Mouse (Mus musculus) hindbrain, embryonic 16.5 days (tissue): ENCODE results near the gene 1700020N01Rik. TPM values are rescaled to one million over a fixed set of nuclear protein-coding genes. Genes with fewer than 3 reads are reported as not detected.
A peak's percentile ranks its signal among the peaks of the same experiment; 100 is the strongest.

Source experiments
- ATAC-seq: fragments of 200-750 bp; cut with Nextera tagmentation; 2 replicates; pipeline ENCODE4 v1.8.0; 2017; ENCODE audit warnings: moderate TSS enrichment, moderate library complexity
- H3K27ac ChIP-seq: fragments of 300-500 bp; sonication (generic); 2 replicates; pipeline ENCODE4 v1.5.1; 2014; ENCODE audit warnings: low read depth, mild to moderate bottlenecking, control low read depth, low read length, moderate library complexity
- H3K27me3 ChIP-seq: fragments of 300-500 bp; sonication (generic); replicated peaks from 2 replicates; pipeline ENCODE4 v1.6.1; 2014; ENCODE audit warnings: low read length; ENCODE audit not compliant: control insufficient read depth, insufficient read depth
- H3K36me3 ChIP-seq: fragments of 300-500 bp; sonication (generic); 2 replicates; pipeline ENCODE4 v1.6.1; 2014; ENCODE audit warnings: mild to moderate bottlenecking, low read length, moderate library complexity, mixed read lengths; ENCODE audit not compliant: control insufficient read depth, insufficient read depth
- H3K4me1 ChIP-seq: fragments of 300-500 bp; sonication (generic); 2 replicates; pipeline ENCODE4 v1.6.1; 2014; ENCODE audit warnings: low read depth, low read length; ENCODE audit not compliant: control insufficient read depth, insufficient read depth
- H3K4me2 ChIP-seq: fragments of 300-500 bp; sonication (generic); 2 replicates; pipeline ENCODE4 v1.6.1; 2014; ENCODE audit warnings: mild to moderate bottlenecking, low read length, control low read depth, moderate library complexity
- H3K4me3 ChIP-seq: fragments of 300-500 bp; sonication (generic); 2 replicates; pipeline ENCODE4 v1.5.1; 2014; ENCODE audit warnings: mild to moderate bottlenecking, low read length, control low read depth, moderate library complexity
- H3K9ac ChIP-seq: fragments of 300-500 bp; sonication (generic); 2 replicates; pipeline ENCODE4 v1.6.1; 2014; ENCODE audit warnings: low read depth, mild to moderate bottlenecking, control low read depth, low read length, moderate library complexity
- H3K9me3 ChIP-seq: fragments of 300-500 bp; sonication (generic); 2 replicates; pipeline ENCODE4 v1.6.1; 2014; ENCODE audit warnings: mild to moderate bottlenecking, low read length, moderate library complexity; ENCODE audit not compliant: control insufficient read depth
- WGBS: fragments of 180-500 bp; shearing (Covaris S2); extraction: QIAGEN DNeasy Blood & Tissue Kit; methylation state at CpG from one replicate; pipeline ENCODE4 v1.1.7; 2014; 5-methylcytosine and 5-hydroxymethylcytosine counted together
- polyA plus RNA-seq: library from polyadenylated mRNA; unstranded; fragments of >200 nt; fragmentation: Nextera tagmentation; extraction: Ambion mirVana; gene quantifications from 2 replicates; pipeline ENCODE4 v1.2.1, GENCODE M21; 2015

1700020N01Rik gene
- polyA plus RNA-seq, 1 experiment from 2014 or later, result not detected

DNA sequence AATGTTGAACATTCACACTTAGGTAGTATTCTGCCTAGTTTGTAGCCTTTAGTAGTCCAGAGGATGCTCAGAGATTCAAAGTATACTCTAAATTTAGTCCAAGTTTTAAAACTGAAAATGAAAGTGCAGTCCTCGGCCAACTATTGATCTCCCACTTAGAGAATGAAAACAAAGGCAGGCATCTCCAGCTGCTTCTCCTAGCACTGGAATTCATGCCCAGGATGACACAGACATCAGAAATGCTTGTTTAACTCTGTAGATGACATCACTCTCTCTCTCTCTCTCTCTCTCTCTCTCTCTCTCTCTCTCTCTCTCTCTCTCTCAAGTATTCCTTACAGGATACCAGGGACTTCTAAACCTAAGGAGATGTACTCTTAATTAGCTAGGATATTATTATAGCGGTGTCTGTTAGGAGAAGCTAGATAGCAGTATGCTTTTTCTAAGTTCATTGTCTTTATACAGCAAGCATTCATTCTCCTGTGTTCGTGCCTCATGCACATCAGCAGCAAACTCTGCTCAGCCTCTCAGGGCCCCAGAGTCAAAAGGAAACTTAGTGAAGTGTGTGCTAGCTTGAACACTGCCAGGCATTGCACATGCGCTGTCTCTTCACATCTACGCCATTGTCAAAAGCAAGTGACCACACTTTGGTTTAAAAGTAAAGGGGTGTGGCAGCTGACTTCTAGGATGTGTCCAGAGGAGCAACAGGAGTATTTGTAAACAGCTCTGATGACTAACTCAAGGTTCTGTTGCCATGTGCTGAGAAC lies 26.0 kb downstream of the 1700020N01Rik start:
- Histone ChIP-seq H3K27me3 (no peaks in the 10 kb centered on the region), H3K9me3 (no peaks in the 10 kb centered on the region), H3K27ac (no peak overlapping the region), H3K4me1 (no peaks in the 10 kb centered on the region), H3K4me3 (no peak overlapping the region), H3K36me3 (no peaks in the 10 kb centered on the region), H3K4me2 (no peak overlapping the region), H3K9ac (no peak overlapping the region)
- no peak for ATAC-seq
- 78% methylated on average over 5 of the region's 5 CpGs for WGBS

DNA sequence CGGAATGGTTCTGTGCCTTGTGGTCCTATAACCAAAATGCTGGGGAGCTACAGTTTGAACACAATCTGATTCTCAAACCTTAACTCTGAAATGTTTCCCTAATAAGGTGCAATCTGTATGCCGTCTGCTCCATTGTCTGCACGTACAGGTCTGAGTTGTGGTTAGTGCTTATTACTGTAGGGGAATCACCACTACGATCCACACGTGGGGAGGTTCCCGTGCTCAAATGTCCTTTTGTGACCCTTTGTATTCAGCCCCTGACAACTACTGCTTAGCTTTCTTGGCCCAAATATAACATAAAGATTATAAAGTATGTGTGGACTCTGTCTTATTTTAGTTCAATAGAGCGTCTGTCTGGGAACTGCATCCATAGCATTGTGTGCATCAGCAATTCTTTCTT lies 29.1 kb downstream of the 1700020N01Rik start:
- Histone ChIP-seq H3K4me3 (no peak overlapping the region), H3K4me1 (no peaks in the 10 kb centered on the region), H3K36me3 (no peaks in the 10 kb centered on the region), H3K9me3 (no peaks in the 10 kb centered on the region), H3K4me2 (no peak overlapping the region), H3K27me3 (no peaks in the 10 kb centered on the region), H3K27ac (no peak overlapping the region), H3K9ac (no peak overlapping the region)
- no peak for ATAC-seq
- 79% methylated on average over 7 of the region's 7 CpGs for WGBS

DNA sequence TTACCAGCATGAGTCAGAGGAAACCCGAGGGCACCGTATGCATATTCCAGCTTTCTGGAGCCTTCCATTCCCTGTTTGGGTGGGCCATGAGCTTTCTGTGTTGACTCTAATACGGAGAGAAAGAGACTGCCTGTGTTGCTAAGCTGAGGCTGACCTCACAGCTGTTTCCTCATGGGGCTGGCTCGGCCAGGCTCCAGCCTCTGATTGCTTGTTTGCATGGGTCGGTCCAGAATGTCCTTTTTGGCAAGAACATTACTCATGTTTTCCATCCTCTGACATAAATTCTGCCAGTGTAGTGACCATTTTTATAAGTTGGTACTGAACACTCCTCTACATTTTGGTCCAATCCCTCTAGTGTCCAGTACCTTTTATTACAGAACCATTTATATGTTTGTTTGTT lies 35.6 kb downstream of the 1700020N01Rik start:
- H3K4me2 ChIP-seq, result no peak overlapping the region
- no peak overlapping the region for H3K9ac ChIP-seq
- no peaks in the 10 kb centered on the region for H3K27me3 ChIP-seq
- no peaks in the 10 kb centered on the region for H3K9me3 ChIP-seq
- WGBS, result 68% methylated on average over 5 of the region's 5 CpGs
- no peak for ATAC-seq
- no peaks in the 10 kb centered on the region for H3K4me1 ChIP-seq
- H3K27ac ChIP-seq, result no peak overlapping the region
- no peak overlapping the region for H3K4me3 ChIP-seq
- no peaks in the 10 kb centered on the region for H3K36me3 ChIP-seq

DNA sequence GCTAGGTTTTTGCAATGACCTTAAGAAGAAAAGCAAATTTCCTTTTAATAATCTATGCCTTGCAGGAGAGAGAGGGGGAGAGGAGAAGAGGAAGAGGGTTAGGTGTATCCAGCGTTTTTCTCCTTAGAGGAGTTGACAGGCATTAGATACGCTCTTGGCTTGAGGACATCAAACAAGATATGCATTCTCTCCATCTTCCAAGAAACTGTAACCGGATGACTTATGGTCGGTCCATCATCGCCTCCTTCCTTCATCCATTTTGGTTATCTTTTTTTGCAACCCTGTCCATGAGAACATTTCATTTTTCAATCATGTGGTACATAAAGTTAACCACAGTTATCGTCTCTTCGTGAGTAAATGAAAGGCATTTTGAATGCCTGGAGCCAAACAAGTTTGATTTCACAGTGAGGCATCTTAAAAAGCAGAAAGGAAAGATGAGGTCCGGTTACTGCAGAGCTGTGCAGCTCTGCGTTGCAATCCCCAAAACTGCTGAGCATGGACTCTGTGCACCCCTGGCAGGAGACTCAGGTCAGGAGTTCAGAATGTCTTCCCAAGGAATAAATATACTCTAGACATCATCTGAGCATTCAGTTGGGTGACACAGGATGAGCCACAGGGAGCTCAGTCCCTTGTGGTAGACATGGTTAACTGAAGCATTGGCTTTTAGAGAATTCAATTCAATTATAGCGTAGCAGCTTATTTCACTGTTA lies 36.2 kb downstream of the 1700020N01Rik start:
- Histone ChIP-seq H3K27me3 (no peaks in the 10 kb centered on the region), H3K4me3 (no peak overlapping the region), H3K4me1 (no peaks in the 10 kb centered on the region), H3K9ac (no peak overlapping the region), H3K36me3 (no peaks in the 10 kb centered on the region), H3K4me2 (no peak overlapping the region), H3K9me3 (no peaks in the 10 kb centered on the region), H3K27ac (no peak overlapping the region)
- no peak for ATAC-seq
- WGBS, result 88% methylated on average over 10 of the region's 10 CpGs

DNA sequence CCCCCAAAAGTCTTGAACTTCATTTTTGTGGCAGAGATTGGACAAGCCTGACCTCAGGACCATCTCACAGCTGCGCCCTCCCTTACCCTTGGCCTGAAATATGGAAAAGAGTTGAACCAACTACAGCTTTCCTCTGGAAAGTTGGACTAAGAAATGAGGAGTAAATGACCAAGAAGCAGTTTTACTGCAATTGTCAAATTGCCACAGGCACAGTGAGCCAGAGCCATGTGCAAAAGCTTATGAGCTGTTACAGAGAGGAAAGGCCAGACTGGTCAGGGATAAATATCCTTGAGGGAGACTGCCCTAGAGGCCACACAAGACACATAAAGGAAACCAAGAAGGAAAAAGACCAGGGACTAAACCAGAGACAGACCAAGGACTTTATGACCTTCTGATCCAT lies 38.5 kb downstream of the 1700020N01Rik start:
- ATAC-seq, result no peak
- Histone ChIP-seq H3K4me1 (no peaks in the 10 kb centered on the region), H3K9ac (no peak overlapping the region), H3K36me3 (no peaks in the 10 kb centered on the region), H3K27ac (no peak overlapping the region), H3K9me3 (no peaks in the 10 kb centered on the region), H3K4me3 (no peak overlapping the region), H3K27me3 (no peaks in the 10 kb centered on the region), H3K4me2 (no peak overlapping the region)
- WGBS, result 89% methylated on average over 1 of the region's 1 CpGs

DNA sequence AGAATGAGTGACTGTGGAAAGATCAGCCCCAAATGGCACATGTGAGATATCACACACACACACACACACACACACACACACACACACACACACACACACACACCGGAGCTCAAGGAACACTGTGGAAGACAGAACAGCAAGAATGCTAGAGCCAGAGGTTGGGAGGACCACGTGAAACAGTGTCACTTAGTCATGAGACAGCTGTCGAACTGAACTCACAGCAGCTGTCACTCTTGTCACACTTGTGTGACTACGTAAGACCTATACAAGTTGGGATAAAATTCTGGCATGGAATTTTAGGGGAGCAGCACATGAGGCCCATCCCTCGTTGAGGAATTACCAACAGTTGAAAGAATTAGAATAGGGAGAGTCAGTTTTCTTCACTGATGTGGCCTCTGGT lies 39.7 kb downstream of the 1700020N01Rik start:
- Histone ChIP-seq H3K4me1 (no peaks in the 10 kb centered on the region), H3K27ac (no peak overlapping the region), H3K4me3 (no peak overlapping the region), H3K9ac (no peak overlapping the region), H3K27me3 (no peaks in the 10 kb centered on the region), H3K36me3 (no peaks in the 10 kb centered on the region), H3K4me2 (no peak overlapping the region), H3K9me3 (no peaks in the 10 kb centered on the region)
- ATAC-seq, result no peak
- 61% methylated on average over 5 of the region's 5 CpGs for WGBS

DNA sequence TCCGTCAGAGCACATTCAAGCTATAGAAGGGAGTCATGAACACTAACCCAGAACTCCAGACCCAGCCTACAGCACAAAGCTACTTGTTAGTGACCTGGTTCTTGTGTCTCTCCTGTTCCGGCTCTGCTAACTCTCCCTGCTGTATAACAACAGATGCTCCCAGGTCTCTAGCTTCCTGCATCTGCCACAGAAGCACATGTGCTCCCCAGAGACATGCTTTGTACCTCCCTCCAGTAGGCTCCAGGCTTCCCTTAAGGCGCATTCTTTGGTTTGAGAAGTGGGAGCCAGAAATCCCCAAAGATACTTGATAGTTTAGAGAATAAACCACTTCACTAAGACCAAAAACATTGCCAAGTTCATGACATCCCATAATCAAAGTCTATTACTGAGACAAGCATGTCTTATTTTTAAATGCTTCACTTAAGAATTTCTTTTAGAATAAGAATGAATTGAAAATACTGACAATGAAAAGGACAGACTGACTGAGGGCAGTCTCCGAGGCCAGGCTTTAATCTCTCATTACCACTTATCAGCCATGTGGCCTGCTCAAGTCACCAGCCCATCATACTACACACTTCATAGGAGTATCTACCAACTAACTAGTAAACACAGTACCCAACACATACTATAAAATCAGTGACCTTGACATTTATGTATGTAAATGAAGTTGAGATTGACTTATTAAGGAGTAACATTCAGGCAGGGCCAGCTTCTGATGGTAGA lies 43.2 kb downstream of the 1700020N01Rik start:
- ATAC-seq, result no peak
- H3K9me3 ChIP-seq, result no peaks in the 10 kb centered on the region
- no peaks in the 10 kb centered on the region for H3K27me3 ChIP-seq
- no peak overlapping the region for H3K9ac ChIP-seq
- H3K4me2 ChIP-seq, result no peak overlapping the region
- no peak overlapping the region for H3K27ac ChIP-seq
- no peaks in the 10 kb centered on the region for H3K36me3 ChIP-seq
- 84% methylated on average over 4 of the region's 4 CpGs for WGBS
- H3K4me3 ChIP-seq, result no peak overlapping the region
- H3K4me1 ChIP-seq, result no peaks in the 10 kb centered on the region

DNA sequence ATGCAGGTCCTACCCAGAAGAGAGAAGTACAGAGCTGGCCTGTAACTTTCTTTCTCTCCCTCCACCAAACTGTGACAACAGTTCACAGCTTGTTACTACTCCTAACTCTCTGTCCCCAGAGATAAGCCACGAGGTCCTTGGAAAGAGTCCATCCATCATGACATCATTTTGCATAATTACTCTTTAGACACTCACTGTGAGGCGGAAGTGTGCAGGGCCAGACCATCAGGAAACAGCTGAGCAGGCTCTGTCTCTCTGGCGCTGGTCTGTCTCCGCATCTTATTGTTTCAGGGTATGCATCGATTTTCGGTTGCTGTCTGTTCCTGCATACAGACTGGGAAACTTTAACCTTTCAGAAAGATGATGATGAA lies 43.8 kb downstream of the 1700020N01Rik start:
- Histone ChIP-seq H3K4me2 (no peak overlapping the region), H3K27ac (no peak overlapping the region), H3K9ac (no peak overlapping the region), H3K4me3 (no peak overlapping the region), H3K4me1 (no peaks in the 10 kb centered on the region), H3K9me3 (no peaks in the 10 kb centered on the region), H3K36me3 (no peaks in the 10 kb centered on the region), H3K27me3 (no peaks in the 10 kb centered on the region)
- ATAC-seq, result 0 out of 2 replicates have a peak, but pooled peaks have one; percentile 37
- 49% methylated on average over 6 of the region's 6 CpGs for WGBS

DNA sequence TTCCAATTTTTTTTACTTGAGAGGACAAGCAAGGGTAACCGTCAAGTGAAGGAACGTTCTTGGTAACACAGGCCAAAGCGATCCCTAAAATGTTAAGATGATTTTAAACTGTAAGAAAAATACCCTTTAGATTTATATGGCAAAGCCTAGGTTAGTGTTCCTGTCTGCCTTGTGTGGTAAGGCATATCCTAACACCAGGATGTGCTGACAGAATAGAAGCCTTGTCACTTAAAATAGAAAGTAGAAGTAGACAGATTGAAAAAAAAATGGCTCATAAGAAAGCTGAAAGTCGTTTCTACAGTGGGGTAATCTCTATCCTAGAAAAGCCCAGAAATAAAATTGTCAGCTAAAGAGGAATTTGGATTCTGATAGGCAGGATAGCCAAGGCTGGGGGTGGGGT lies 58.4 kb downstream of the 1700020N01Rik start:
- Histone ChIP-seq H3K4me1 (no peaks in the 10 kb centered on the region), H3K27ac (no peak overlapping the region), H3K9me3 (0 out of 2 replicates have a peak, but pooled peaks cover 2% of the 10 kb centered on the region), H3K36me3 (no peaks in the 10 kb centered on the region), H3K27me3 (no peaks in the 10 kb centered on the region), H3K9ac (no peak overlapping the region), H3K4me3 (no peak overlapping the region), H3K4me2 (no peak overlapping the region)
- 90% methylated on average over 4 of the region's 4 CpGs for WGBS
- no peak for ATAC-seq
